10 mouse cellular contexts compared by ENCODE assay signal in genomic region chr11:79135685-79136360, GRCm38 (mm10). TPM values are rescaled to one million over a fixed set of nuclear protein-coding genes. Genes with fewer than 3 reads are reported as not detected.
A peak's percentile ranks its signal among the peaks of the same experiment; 100 is the strongest.
DNase-seq lines count a peak whose midpoint lies in the region; ATAC-seq and TF ChIP-seq lines count a peak whose summit lies in the region.
"Had no signal": no experiment of that assay in that cellular context is flagged by ENCODE, and none has a peak within 500 bp of the region (broad histone marks: within the 10 kb centered on the region; RNA-seq: fewer than 3 reads in every experiment).

No protein-coding gene starts in this region.

- peaks cover 70% of the 10 kb centered on the region for H3K4me1 ChIP-seq in heart, embryonic 12.5 days (replicated peaks)
- H3K4me1 ChIP-seq in thymus, adult 2 months (replicated peaks; ENCODE audit: control insufficient read depth, insufficient read depth, low read length) = peaks cover 39% of the 10 kb centered on the region

- no peak for TF ChIP-seq POLR2A in thymus, adult 2 months (IDR thresholded peaks at IDR 0.05; ENCODE audit: control insufficient read depth, extremely low read depth, insufficient read depth, low read length, poor library complexity)

- H3K27me3 ChIP-seq in heart, embryonic 12.5 days (replicated peaks) = no peaks in the 10 kb centered on the region
- H3K27me3 ChIP-seq in thymus, adult 2 months (ENCODE audit: control insufficient read depth, insufficient read depth, low read length) = no peaks in the 10 kb centered on the region

- DNase-seq in heart, postnatal 10 days = no peak
- DNase-seq in thymus, adult 2 months = no peak
- no peak for DNase-seq in thymus, postnatal 0 days (ENCODE audit: low spot score)
- DNase-seq in kidney, postnatal 10 days = peak; percentile 63
- DNase-seq in yolk sac, embryonic 10.5 days (ENCODE audit: low spot score) = no peak
- no peak for DNase-seq in adrenal gland, postnatal 25 days
- no peak for DNase-seq in adrenal gland, postnatal 36 days
- DNase-seq: cerebellum, adult 9-10 months had no signal

- intact Hi-C loops in heart, postnatal 10 days (cut with DNase I) = no loop called here

- H3K36me3 ChIP-seq in heart, embryonic 12.5 days = no peaks in the 10 kb centered on the region
- no peaks in the 10 kb centered on the region for H3K36me3 ChIP-seq in thymus, adult 2 months (ENCODE audit: control insufficient read depth, insufficient read depth, low read length)

- TF ChIP-seq CTCF in thymus, adult 2 months (IDR thresholded peaks at IDR 0.05; ENCODE audit: borderline replicate concordance, control insufficient read depth, extremely low read depth, insufficient read depth, low read length, poor library complexity) = no peak

- WGBS in heart, embryonic 12.5 days = 52% methylated on average over 7 of the region's 7 CpGs
- WGBS in thymus, adult 2 months = 7% methylated on average over 7 of the region's 7 CpGs

- H3K9me3 ChIP-seq in heart, embryonic 12.5 days (replicated peaks) = no peaks in the 10 kb centered on the region

- H3K9ac ChIP-seq in heart, embryonic 12.5 days = peak overlapping the region; percentile 39; the same call in 1 of the 2 replicates

- ATAC-seq in heart, embryonic 12.5 days (ENCODE audit: insufficient number of reproducible peaks, low FRiP score) = no peak
- ATAC-seq: inflammation-experienced regulatory T-cells, adult 6 months had no signal

- H3K4me3 ChIP-seq in heart, embryonic 12.5 days = no peak overlapping the region
- H3K4me3 ChIP-seq in thymus, adult 2 months (ENCODE audit: control insufficient read depth, insufficient read depth, low read length) = no peak overlapping the region

- peak overlapping the region; percentile 61 for H3K27ac ChIP-seq in heart, embryonic 12.5 days (ENCODE audit: poor library complexity, severe bottlenecking)
- H3K27ac ChIP-seq in thymus, adult 2 months (ENCODE audit: control insufficient read depth, insufficient read depth, low read length) = peak overlapping the region; percentile 17; the same call in 1 of the 2 replicates

- H3K4me2 ChIP-seq in heart, embryonic 12.5 days = peak overlapping the region; percentile 7; the same call in 1 of the 2 replicates

RNA-seq across cellular contexts. Expression of gene Ksr1, which starts 10.4 kb away (rescaled TPM):
- polyA plus RNA-seq in heart, embryonic 12.5 days (2016; fragmentation: Nextera tagmentation; extraction: Ambion mirVana) = 3.3 and 3.5 TPM in 2 replicates
- 10 to 100 TPM; 10.4 to 11.9 TPM for total RNA-seq in heart, postnatal 10 days (2021)
- polyA plus RNA-seq in thymus, adult 2 months (2012; rRNA removed) = 28.1 and 32.7 TPM in 2 replicates
- polyA plus RNA-seq in thymus, postnatal 0 days (2015; fragmentation: Nextera tagmentation; extraction: Ambion mirVana) = 2.7 and 2.8 TPM in 2 replicates
- 11.1 and 15.0 TPM in 2 replicates for total RNA-seq in adrenal gland, postnatal 25 days (2021)
- 10 to 100 TPM in 1 of 2 experiments, 1 to 10 TPM in 1; 9.1 to 10.0 TPM for total RNA-seq in adrenal gland, postnatal 36 days (2021)
